Mouse (Mus musculus) heart, adult 2 months (tissue): ENCODE measurements around the gene Sgip1. TPM values are rescaled to one million over a fixed set of nuclear protein-coding genes. Genes with fewer than 3 reads are reported as not detected.

Experiments
- DNase-seq, 2 experiments: peaks; one replicate each; pipeline ENCODE4 v3.0.0; 2021
- H3K27ac ChIP-seq: fragments of 200-600 bp; 2 replicates; pipeline ENCODE4 v1.8.1; 2022
- H3K27me3 ChIP-seq: fragments of 200-500 bp; 2 replicates; pipeline ENCODE4 v1.6.1; 2012; ENCODE audit warnings: mild to moderate bottlenecking, low read length, inconsistent platforms, mixed read lengths; ENCODE audit not compliant: control insufficient read depth, insufficient read depth
- H3K36me3 ChIP-seq: fragments of 200-500 bp; 2 replicates; pipeline ENCODE4 v1.6.1; 2012; ENCODE audit warnings: low read length, inconsistent platforms; ENCODE audit not compliant: control insufficient read depth, insufficient read depth
- H3K4me1 ChIP-seq: fragments of 200-500 bp; 2 replicates; pipeline ENCODE4 v1.6.1; 2011; ENCODE audit warnings: low read length; ENCODE audit not compliant: control insufficient read depth, insufficient read depth
- H3K4me3 ChIP-seq: fragments of 200-600 bp; 2 replicates; pipeline ENCODE4 v1.8.1; 2022
- H3K79me2 ChIP-seq: fragments of 200-500 bp; replicated peaks from 2 replicates; pipeline ENCODE4 v1.6.1; 2012; ENCODE audit warnings: mild to moderate bottlenecking, inconsistent platforms, low read length, moderate library complexity, mixed read lengths; ENCODE audit not compliant: control insufficient read depth, insufficient read depth
- H3K9ac ChIP-seq: fragments of 200-500 bp; 2 replicates; pipeline ENCODE4 v1.6.1; 2012; ENCODE audit warnings: low read depth, mild to moderate bottlenecking, control low read depth, inconsistent platforms, low read length, mixed read lengths
- CTCF ChIP-seq: fragments of 200-600 bp; IDR thresholded peaks from 2 replicates; pipeline ENCODE4 v1.8.1; 2022; ENCODE audit warnings: antibody characterized with exemption, mild to moderate bottlenecking, moderate library complexity
- EP300 ChIP-seq: fragments of 200-500 bp; IDR thresholded peaks from 2 replicates; pipeline ENCODE4 v1.6.1; 2011; ENCODE audit warnings: low read depth, low read length, control low read depth; ENCODE audit not compliant: insufficient read depth
- POLR2A ChIP-seq: fragments of 200-500 bp; IDR thresholded peaks from 2 replicates; pipeline ENCODE4 v1.6.1; 2011; ENCODE audit warnings: mild to moderate bottlenecking, low read depth, low read length, control low read depth; ENCODE audit not compliant: insufficient read depth
- WGBS: fragments of 180-500 bp; shearing (Covaris S2); methylation state at CpG from one replicate; pipeline ENCODE4 v1.1.7; 2018; 5-methylcytosine and 5-hydroxymethylcytosine counted together
- intact Hi-C: fragments of 180-260 bp; cut with DNase I; formaldehyde crosslinking; loops from one replicate; pipeline ENCODE4 v1.15.1; 2025
- polyA plus RNA-seq: library from polyadenylated mRNA; depleted of rRNA; stranded (reverse); fragments of >200 nt; gene quantifications from 2 replicates; pipeline ENCODE4 v1.2.3, GENCODE M21; 2012
- total RNA-seq, 2 experiments: library from RNA; stranded (reverse); gene quantifications; 2 replicates each; pipeline ENCODE4 v1.2.3; 2021

Gene Sgip1
- total and polyA plus RNA-seq, 3 experiments, result 0.57 to 2.0 (median 1.7) TPM

GRCm38 (mm10) chr4:102821786-102822185, 80.7 kb downstream of the Sgip1 start:
- Histone ChIP-seq H3K9ac (no peak overlapping the region), H3K4me1 (no peaks in the 10 kb centered on the region), H3K4me3 (no peak overlapping the region), H3K27ac (no peak overlapping the region), H3K36me3 (no peaks in the 10 kb centered on the region), H3K79me2 (no peaks in the 10 kb centered on the region), H3K27me3 (no peaks in the 10 kb centered on the region)
- intact Hi-C loops, result no loop called here
- no peak for DNase-seq
- WGBS, result 52% methylated on average over 4 of the region's 4 CpGs
- no peak for TF ChIP-seq CTCF
- TF ChIP-seq POLR2A, result no peak
- TF ChIP-seq EP300, result no peak

- intact Hi-C loops, result no loop called here
- WGBS, result 63% methylated on average over 2 of the region's 2 CpGs
Observed at GRCm38 (mm10) chr4:102824494-102824893, 83.4 kb downstream of the Sgip1 start.

GRCm38 (mm10) chr4:102826159-102826558, 85.1 kb downstream of the Sgip1 start:
- TF ChIP-seq EP300 (no peak), POLR2A (no peak), CTCF (no peak)
- intact Hi-C loops, result no loop called here

More at GRCm38 (mm10) chr4:102824494-102824893, 83.4 kb downstream of the Sgip1 start:
- Histone ChIP-seq H3K36me3 (no peaks in the 10 kb centered on the region), H3K4me3 (no peak overlapping the region), H3K27ac (no peak overlapping the region), H3K4me1 (no peaks in the 10 kb centered on the region), H3K79me2 (no peaks in the 10 kb centered on the region), H3K9ac (no peak overlapping the region), H3K27me3 (no peaks in the 10 kb centered on the region)
- TF ChIP-seq POLR2A, result no peak
- no peak for DNase-seq

GRCm38 (mm10) chr4:102828518-102828917, 87.4 kb downstream of the Sgip1 start:
- Histone ChIP-seq H3K4me3 (no peak overlapping the region), H3K9ac (no peak overlapping the region), H3K27me3 (no peaks in the 10 kb centered on the region), H3K27ac (no peak overlapping the region), H3K36me3 (no peaks in the 10 kb centered on the region), H3K79me2 (no peaks in the 10 kb centered on the region), H3K4me1 (no peaks in the 10 kb centered on the region)
- intact Hi-C loops, result no loop called here
- DNase-seq, result no peak
- WGBS, result 70% methylated on average over 2 of the region's 2 CpGs
- TF ChIP-seq POLR2A (no peak), CTCF (no peak), EP300 (no peak)

More at GRCm38 (mm10) chr4:102826159-102826558, 85.1 kb downstream of the Sgip1 start:
- Histone ChIP-seq H3K27ac (no peak overlapping the region), H3K27me3 (no peaks in the 10 kb centered on the region), H3K79me2 (no peaks in the 10 kb centered on the region), H3K36me3 (no peaks in the 10 kb centered on the region), H3K9ac (no peak overlapping the region), H3K4me3 (no peak overlapping the region), H3K4me1 (no peaks in the 10 kb centered on the region)
- DNase-seq, result no peak
- WGBS, result 92% methylated on average over 2 of the region's 2 CpGs

- DNase-seq, result no peak
- intact Hi-C loops, result no loop called here
- H3K27ac ChIP-seq, result no peak overlapping the region
- H3K4me3 ChIP-seq, result no peak overlapping the region
- no peaks in the 10 kb centered on the region for H3K36me3 ChIP-seq
- WGBS, result 74% methylated on average over 1 of the region's 1 CpGs
- no peak overlapping the region for H3K9ac ChIP-seq
- no peak for TF ChIP-seq EP300
- TF ChIP-seq POLR2A, result no peak
- TF ChIP-seq CTCF, result no peak
- no peaks in the 10 kb centered on the region for H3K4me1 ChIP-seq
- H3K79me2 ChIP-seq, result no peaks in the 10 kb centered on the region
- no peaks in the 10 kb centered on the region for H3K27me3 ChIP-seq
Observed at GRCm38 (mm10) chr4:102833191-102833590, 92.1 kb downstream of the Sgip1 start.

GRCm38 (mm10) chr4:102833726-102834125, 92.6 kb downstream of the Sgip1 start:
- TF ChIP-seq EP300 (no peak), CTCF (no peak), POLR2A (no peak)
- no peak for DNase-seq
- H3K27ac ChIP-seq, result no peak overlapping the region
- no peaks in the 10 kb centered on the region for H3K79me2 ChIP-seq
- H3K9ac ChIP-seq, result no peak overlapping the region
- no peaks in the 10 kb centered on the region for H3K36me3 ChIP-seq
- H3K4me3 ChIP-seq, result no peak overlapping the region
- intact Hi-C loops, result no loop called here
- 84% methylated on average over 2 of the region's 2 CpGs for WGBS
- no peaks in the 10 kb centered on the region for H3K27me3 ChIP-seq
- no peaks in the 10 kb centered on the region for H3K4me1 ChIP-seq
